Mouse (Mus musculus) cortical plate, adult 2 months (tissue): ENCODE data around the gene Syn2.

Experiments used
- CTCF ChIP-seq: fragments of 200-500 bp; IDR thresholded peaks from 2 replicates; pipeline ENCODE4 v1.5.1; 2011; ENCODE audit warnings: mild to moderate bottlenecking, control low read depth, low read length; ENCODE audit not compliant: insufficient read depth; ENCODE audit errors: extremely low read depth
- POLR2A ChIP-seq: fragments of 200-500 bp; IDR thresholded peaks from 2 replicates; pipeline ENCODE4 v1.6.1; 2011; ENCODE audit warnings: mild to moderate bottlenecking, low read length, control low read depth; ENCODE audit not compliant: insufficient read depth; ENCODE audit errors: extremely low read depth

- TF ChIP-seq CTCF (no peak), POLR2A (no peak)
These were observed 184.1 kb downstream of the Syn2 start for GRCm38 (mm10) chr6:115318811-115319210.
